Mouse (Mus musculus): ENCODE results near the gene Fxyd7.
A peak's percentile ranks its signal among the peaks of the same experiment; 100 is the strongest.

The Fxyd7 gene

DNA sequence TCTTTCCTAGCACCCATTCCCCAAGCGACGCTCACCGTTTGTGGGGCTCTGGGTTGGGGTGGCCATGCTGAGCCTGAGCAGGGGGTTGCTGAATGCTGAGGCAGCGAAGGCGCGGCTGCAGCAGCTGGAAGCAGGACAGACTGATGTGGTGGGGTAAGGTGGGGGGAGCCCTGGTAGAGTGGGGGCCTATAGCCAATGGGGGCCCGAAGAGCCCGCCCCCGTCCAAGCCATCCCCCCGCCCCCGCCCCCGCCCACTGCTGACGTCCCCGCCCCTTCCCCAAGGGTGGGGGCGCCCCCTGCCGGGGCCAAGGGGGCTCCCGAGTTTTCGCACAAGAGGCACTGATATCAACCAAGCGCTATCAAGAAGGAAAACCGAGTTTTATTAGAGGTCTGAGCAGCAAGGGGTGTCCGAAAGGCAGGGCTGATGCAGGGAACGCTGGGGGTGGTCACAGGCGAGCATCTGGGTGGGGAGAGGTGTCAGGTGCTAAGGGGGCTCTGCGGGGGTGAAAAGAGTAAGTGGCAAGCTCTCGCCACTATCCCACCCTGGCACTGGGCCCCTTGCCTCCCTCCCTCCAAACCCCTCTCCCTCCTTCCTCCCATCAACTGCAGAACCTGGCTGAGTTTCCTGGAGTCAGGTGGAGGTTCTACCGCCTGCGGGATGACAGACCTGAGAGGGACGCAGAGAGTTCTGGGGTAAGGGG lies at the start of gene Fxyd7:
TSS of gene Fxyd7 (minus strand) at position 147 of the 701 bp plus-strand sequence.
- no peak for DNase-seq (ENCODE audit: low read depth, low spot score)

- DNase-seq (ENCODE audit: low read depth, low spot score), result no peak
These were observed 49.5 kb upstream of the Fxyd7 start for GRCm38 (mm10) chr7:31100786-31101185.

DNA sequence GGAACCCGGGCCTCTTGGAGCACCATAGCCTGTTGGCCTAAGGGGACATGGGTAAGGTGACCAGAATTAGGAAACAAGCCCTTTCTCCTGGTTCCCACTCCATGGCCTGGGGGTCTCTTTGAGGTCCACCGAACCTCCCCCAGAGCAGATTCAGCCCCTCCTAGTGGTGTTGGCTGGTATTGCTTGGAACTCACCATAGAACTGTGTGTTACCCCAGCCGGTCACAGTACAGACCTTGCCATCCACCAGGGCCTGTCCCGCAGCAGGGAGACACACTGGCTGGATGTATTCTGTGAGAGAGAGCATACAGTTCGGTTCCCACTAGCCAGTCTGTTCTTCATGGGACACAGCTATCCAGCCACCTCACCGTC lies 48.3 kb upstream of the Fxyd7 start:
- no peak for DNase-seq (ENCODE audit: low read depth, low spot score)

- DNase-seq (ENCODE audit: low read depth, low spot score), result no peak
These were observed 47.7 kb upstream of the Fxyd7 start for GRCm38 (mm10) chr7:31098697-31099611.

DNA sequence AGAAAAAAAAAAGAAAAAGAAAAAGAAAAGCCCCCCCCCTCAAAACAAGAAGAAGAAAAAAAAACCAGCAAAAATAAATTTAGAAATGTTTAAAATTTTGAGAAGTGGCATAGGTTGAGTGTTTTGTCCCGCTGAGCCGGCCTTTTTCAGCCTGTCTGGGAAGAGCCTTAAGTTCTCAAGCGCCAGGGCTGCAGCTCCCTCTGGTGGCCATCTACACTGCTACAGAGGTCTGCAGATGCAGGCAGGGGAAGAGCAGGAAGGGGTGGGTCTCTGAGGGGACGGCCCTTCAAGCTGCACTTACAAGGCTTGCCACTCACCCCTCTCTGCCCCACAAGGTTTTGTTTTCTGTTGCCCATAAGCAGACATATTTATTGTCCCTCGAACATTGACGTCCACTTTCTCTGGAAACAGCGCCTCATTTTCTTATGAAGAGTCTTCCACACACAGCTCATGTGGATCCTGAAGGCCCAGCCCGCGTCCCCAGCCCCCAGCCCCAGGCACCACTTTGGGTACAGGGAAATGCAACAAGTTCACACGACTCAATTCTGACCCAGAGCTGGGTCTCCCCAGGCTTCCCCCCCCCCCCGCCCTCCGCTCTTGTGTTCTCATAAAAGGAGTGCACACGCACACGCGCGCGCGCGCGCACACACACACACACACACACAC lies 46.4 kb upstream of the Fxyd7 start:
- peak; percentile 83 for DNase-seq (ENCODE audit: low read depth, low spot score)

- DNase-seq (ENCODE audit: low read depth, low spot score), result no peak
These were observed 45.8 kb upstream of the Fxyd7 start for GRCm38 (mm10) chr7:31096892-31097564.

- no peak for DNase-seq (ENCODE audit: low read depth, low spot score)
These were observed 43.7 kb upstream of the Fxyd7 start for GRCm38 (mm10) chr7:31094774-31095501.

DNA sequence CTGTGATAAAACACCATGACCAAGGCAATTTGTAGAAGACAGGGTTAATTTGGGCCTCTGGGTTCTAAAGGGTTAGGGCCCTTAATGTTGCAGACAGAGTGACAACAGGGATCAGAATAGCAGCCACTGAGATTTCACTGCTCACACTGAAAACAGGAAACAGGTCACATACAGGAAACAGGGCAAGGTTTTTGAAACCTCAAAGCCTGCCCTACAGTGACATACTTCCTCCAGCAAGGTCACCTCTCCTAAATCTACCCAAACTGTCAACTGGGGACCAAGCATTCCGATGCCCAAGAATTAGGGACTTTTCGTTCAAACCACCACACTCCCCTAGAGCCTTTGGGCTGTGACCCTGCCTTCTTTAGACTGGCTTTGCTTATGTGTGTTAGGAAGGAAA lies 38.5 kb upstream of the Fxyd7 start:
- no peak for DNase-seq (ENCODE audit: low read depth, low spot score)

- no peak for DNase-seq (ENCODE audit: low read depth, low spot score)
These were observed 36.9 kb upstream of the Fxyd7 start for GRCm38 (mm10) chr7:31088206-31088605.

DNA sequence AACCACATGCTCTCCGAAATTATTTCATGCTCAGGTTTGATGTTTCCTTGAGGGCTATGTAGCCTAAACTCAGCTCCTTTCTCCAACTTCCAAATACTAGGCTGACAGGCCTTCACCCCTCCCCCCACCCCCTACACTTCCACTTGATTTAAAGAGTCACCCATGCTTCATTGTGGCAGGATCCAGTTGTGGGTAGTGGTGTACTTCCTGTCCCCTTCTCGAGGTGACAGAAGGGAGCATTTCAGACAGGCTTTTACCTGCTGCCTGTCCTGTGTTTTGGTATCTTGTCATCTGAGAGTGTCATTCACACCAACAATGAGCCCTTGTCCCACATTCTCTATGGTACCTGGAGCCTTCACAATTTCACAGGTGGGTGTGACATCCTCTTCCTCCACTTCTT lies 36.0 kb upstream of the Fxyd7 start:
- no peak for DNase-seq (ENCODE audit: low read depth, low spot score)

DNA sequence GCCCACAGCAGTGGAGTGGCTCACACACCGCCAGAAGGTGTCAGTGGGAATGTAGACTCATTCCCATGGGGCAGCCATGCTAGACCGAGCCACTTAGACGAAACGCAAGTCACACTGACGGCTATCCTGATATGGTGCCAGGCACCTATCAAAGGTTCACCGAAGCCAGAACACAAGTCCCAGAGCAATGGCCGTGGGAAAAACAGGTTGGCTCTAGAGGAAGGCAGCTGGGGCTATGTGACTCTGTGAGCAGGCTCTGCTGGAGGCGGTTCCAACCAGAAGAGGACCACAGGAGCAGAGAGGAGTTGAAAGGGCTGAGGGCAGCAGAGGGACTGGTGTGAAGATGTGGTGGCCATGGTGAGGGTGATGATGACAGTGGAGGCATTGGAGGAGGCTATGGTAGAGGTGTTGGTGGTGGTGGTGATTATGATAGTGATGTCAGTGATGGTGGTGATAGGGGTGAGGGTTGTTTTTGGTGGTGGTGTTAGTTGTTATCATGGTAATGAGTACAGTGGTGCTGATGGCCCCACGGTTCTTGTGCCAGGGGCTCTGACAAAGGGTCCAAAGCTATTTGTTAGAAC lies 35.0 kb upstream of the Fxyd7 start:
- no peak for DNase-seq (ENCODE audit: low read depth, low spot score)

DNA sequence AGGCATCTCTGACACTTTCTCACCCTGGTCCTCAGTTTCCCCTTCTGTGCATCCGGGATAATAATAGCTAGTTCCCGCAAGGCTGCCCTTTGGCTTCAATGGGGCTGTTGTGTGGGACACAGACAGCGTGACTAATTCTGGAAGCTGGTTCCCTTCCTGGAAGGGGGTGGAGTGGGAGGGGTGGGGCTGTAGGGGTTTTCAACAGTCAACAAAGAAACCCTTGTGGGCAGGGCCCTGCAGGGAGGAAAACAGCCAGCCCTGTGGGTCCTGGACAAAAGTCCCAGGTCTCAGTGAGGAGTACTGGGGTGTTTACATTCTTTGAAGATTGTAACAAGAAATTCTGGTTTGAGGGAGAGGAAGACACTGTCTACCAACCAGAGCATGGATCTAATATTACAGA lies 33.9 kb upstream of the Fxyd7 start:
- DNase-seq (ENCODE audit: low read depth, low spot score), result no peak

- no peak for DNase-seq (ENCODE audit: low read depth, low spot score)
These were observed 32.9 kb upstream of the Fxyd7 start for GRCm38 (mm10) chr7:31084140-31084539.

GRCm38 (mm10) chr7:31082831-31083588 lies 31.7 kb upstream of the Fxyd7 start:
- DNase-seq (ENCODE audit: low read depth, low spot score), result no peak

- DNase-seq (ENCODE audit: low read depth, low spot score), result no peak
These were observed 30.8 kb upstream of the Fxyd7 start for GRCm38 (mm10) chr7:31082106-31082505.

DNA sequence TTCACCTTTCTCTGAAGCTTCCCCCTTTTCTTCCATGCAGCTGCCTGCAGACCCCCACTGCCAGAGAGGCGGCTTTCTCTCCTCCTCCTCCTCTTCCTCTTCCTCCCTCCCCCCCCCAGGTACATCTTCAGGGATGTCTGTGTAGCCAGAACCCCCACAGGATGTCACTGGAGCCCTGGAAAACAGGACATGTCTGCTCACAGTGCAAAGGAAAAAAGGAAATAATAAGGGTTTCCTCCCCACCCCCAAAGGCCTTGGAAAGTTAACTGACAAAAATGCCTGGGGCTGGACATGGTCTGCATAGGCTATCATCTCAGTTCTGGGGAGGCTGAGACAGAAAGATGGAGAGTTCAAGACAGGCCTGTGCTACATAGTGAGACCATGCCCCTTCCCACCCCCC lies 29.8 kb upstream of the Fxyd7 start:
- DNase-seq (ENCODE audit: low read depth, low spot score), result no peak

DNA sequence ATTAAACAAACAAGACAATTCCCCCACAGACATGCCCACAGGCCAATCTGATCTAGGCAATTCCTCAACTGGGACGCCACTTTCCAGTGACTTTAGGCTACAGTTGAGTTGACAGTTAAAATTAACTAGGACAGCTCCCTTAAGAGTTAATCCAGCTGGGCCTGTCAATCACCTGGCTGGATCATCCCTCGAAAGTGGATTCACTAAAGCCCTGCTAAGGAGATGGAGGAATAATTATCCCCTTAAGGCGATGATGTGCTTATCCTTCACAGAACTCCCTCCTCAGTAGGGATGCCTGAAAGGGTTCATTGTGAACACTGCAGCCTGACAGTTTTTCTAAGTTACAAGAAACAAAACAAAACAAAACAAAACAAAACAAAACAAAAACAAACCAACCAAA lies 29.3 kb upstream of the Fxyd7 start:
- DNase-seq (ENCODE audit: low read depth, low spot score), result no peak

DNA sequence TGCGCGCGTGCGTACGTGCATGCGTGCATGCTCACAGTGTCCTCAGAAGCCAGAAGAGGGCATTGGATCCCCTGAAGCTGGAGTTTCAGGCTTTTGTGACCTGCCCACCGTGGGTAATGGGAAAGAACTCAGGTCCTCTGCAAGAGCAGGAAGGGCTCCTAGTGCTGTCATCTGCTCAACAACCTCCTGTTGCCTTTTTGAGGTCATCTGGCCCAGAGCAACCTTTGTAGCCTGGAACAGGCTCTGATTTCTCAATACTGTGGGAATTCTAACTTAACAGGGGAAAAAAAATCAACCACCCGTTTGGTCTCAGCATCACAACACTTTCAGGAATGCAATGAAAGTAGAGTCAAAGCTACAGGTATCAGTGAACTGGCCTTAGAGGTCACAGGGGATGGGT lies 28.4 kb upstream of the Fxyd7 start:
- DNase-seq (ENCODE audit: low read depth, low spot score), result no peak

DNA sequence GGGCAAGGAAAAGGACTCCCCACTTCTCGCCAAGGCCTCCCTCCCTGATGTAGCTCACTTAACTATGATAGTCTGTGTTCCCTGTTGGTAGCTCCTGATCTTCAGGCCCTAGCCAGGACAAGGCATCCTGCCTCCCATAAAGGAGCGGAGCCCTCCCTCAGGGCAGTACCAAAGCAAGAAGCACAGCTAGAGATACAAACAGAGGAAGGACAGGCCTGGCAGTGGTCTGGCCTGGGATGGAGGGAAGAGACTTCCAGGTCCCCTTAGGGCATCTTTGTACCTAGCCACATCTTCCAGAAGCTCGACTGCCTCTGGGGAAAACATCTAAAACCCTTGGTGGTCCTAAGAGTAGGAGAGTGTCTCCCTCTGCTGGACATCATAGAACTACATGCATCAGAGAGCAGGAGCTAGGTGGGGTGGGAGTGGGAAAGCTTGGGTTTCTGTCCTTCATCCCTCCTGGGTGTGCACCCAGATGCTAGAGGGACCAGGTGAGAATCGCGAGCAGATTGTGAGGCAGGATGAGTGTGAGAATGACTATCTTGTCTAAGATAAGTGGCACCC lies 26.7 kb upstream of the Fxyd7 start:
- DNase-seq (ENCODE audit: low read depth, low spot score), result no peak

DNA sequence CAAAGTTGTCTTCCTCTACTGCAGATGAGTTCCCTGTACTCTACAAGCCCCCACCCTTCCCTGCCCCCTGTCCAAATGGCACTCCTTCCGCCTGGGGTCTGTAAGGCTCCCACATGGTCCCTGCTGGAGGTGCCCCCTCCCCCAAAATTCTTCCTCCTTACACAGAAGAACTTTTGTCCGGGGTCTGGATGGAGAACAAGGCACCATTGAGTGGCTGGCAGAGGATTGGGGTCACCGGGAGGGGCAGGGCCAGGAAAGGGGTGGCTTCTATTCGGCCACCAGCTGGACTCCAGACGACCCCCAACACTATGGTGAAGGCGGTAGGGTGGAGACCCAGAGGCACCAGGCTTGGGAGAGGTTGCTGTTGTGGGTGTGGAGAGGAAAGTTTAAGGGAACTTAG lies 26.2 kb upstream of the Fxyd7 start:
- DNase-seq (ENCODE audit: low read depth, low spot score), result no peak
